In the genomic region with DNA sequence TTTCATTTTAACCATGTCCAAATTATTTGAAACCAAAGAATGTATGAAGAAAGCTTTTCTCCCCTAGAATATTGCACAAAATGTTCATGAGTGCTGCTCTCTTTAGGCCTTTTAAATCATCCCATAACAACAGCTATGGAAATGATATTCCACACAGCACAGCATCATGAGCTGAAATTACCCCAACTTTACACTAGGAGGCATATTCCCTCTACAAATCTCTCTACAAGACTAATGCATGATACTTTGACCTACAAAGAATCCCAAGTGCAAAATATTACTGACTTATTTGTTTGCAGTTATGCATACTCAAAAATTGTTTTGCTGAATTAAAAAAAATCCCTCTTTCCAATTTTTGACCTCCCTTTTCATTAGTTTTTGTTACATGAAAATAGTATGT, we compare ENCODE assay signal across 15 mouse cellular contexts.
A peak's percentile ranks its signal among the peaks of the same experiment; 100 is the strongest.
DNase-seq lines count a peak whose midpoint lies in the region; ATAC-seq lines count a peak whose summit lies in the region.
"Had no signal": no experiment of that assay in that cellular context is flagged by ENCODE, and none has a peak within 500 bp of the region (broad histone marks: within the 10 kb centered on the region; RNA-seq: fewer than 3 reads in every experiment).

No protein-coding gene starts in this region.

- H3K36me3 ChIP-seq in forebrain, embryonic 14.5 days (ENCODE audit: control insufficient read depth, insufficient read depth, low read length), result no peaks in the 10 kb centered on the region
- H3K36me3 ChIP-seq in forebrain, embryonic 15.5 days, result no peaks in the 10 kb centered on the region
- H3K36me3 ChIP-seq: embryonic facial prominence, embryonic 13.5 days; hindbrain, embryonic 15.5 days; liver, embryonic 15.5 days had no signal

- no peaks in the 10 kb centered on the region for H3K27me3 ChIP-seq in forebrain, embryonic 14.5 days (replicated peaks; ENCODE audit: control insufficient read depth, insufficient read depth, low read length)
- H3K27me3 ChIP-seq in forebrain, embryonic 15.5 days, result no peaks in the 10 kb centered on the region
- H3K27me3 ChIP-seq: embryonic facial prominence, embryonic 13.5 days; hindbrain, embryonic 15.5 days; liver, embryonic 15.5 days had no signal

- ATAC-seq in forebrain, embryonic 14.5 days, result no peak
- no peak for ATAC-seq in forebrain, embryonic 15.5 days (replicated peaks)
- ATAC-seq in activated CD4-positive, CD25-positive, alpha-beta regulatory T cell, adult 4 months, result no peak

- H3K27ac ChIP-seq in forebrain, embryonic 14.5 days (ENCODE audit: low read depth, low read length), result no peak overlapping the region
- H3K27ac ChIP-seq in forebrain, embryonic 15.5 days (replicated peaks), result no peak overlapping the region
- H3K27ac ChIP-seq: embryonic facial prominence, embryonic 13.5 days; hindbrain, embryonic 15.5 days; liver, embryonic 15.5 days had no signal

- DNase-seq in forebrain, embryonic 14.5 days (ENCODE audit: low spot score), result peak; percentile 49
- DNase-seq in layer of hippocampus, adult 9-10 months (ENCODE audit: low spot score), result peak; percentile 10
- DNase-seq in layer of hippocampus, postnatal 36 days, result no peak
- peak; percentile 7 for DNase-seq in ES-CJ7 (ENCODE audit: low read depth, low spot score)
- DNase-seq in embryo, embryonic 9.5 days (ENCODE audit: extremely low spot score), result peak; percentile 11
- DNase-seq in thymus, postnatal 10 days (ENCODE audit: low spot score in 2 of 2), result no peak
- DNase-seq: adrenal gland, postnatal 14 days; right cerebral cortex, postnatal 14 days; thymus, adult 2 months had no signal

- H3K4me2 ChIP-seq in forebrain, embryonic 14.5 days (ENCODE audit: low read length), result no peak overlapping the region
- H3K4me2 ChIP-seq in forebrain, embryonic 15.5 days (replicated peaks), result no peak overlapping the region
- H3K4me2 ChIP-seq: embryonic facial prominence, embryonic 13.5 days; hindbrain, embryonic 15.5 days; liver, embryonic 15.5 days had no signal

- H3K4me1 ChIP-seq in forebrain, embryonic 14.5 days (ENCODE audit: control insufficient read depth, insufficient read depth, low read length), result no peaks in the 10 kb centered on the region
- H3K4me1 ChIP-seq in forebrain, embryonic 15.5 days, result no peaks in the 10 kb centered on the region
- H3K4me1 ChIP-seq: embryonic facial prominence, embryonic 13.5 days; hindbrain, embryonic 15.5 days; liver, embryonic 15.5 days had no signal

- H3K4me3 ChIP-seq in forebrain, embryonic 14.5 days (ENCODE audit: low read depth, low read length), result no peak overlapping the region
- H3K4me3 ChIP-seq in forebrain, embryonic 15.5 days, result no peak overlapping the region
- H3K4me3 ChIP-seq: embryonic facial prominence, embryonic 13.5 days; hindbrain, embryonic 15.5 days; liver, embryonic 15.5 days; myocyte had no signal

- H3K9ac ChIP-seq in forebrain, embryonic 14.5 days (ENCODE audit: low read length), result no peak overlapping the region
- H3K9ac ChIP-seq in forebrain, embryonic 15.5 days (replicated peaks), result no peak overlapping the region
- H3K9ac ChIP-seq: embryonic facial prominence, embryonic 13.5 days; hindbrain, embryonic 15.5 days; liver, embryonic 15.5 days had no signal

- no peaks in the 10 kb centered on the region for H3K9me3 ChIP-seq in forebrain, embryonic 14.5 days (replicated peaks; ENCODE audit: control insufficient read depth, low read length)
- H3K9me3 ChIP-seq in forebrain, embryonic 15.5 days, result no peaks in the 10 kb centered on the region
- H3K9me3 ChIP-seq: embryonic facial prominence, embryonic 13.5 days; hindbrain, embryonic 15.5 days; liver, embryonic 15.5 days had no signal

Comparison
In these comparisons a context has a peak if more than half of its experiments do, and no peak if none do; other contexts are left out.
1. DNase-seq: peak in forebrain, embryonic 14.5 days (single experiment), layer of hippocampus, adult 9-10 months (single experiment), ES-CJ7 (single experiment) and embryo, embryonic 9.5 days (single experiment); none in layer of hippocampus, postnatal 36 days (0 of 2) and thymus, postnatal 10 days (0 of 2).